In the genomic region with DNA sequence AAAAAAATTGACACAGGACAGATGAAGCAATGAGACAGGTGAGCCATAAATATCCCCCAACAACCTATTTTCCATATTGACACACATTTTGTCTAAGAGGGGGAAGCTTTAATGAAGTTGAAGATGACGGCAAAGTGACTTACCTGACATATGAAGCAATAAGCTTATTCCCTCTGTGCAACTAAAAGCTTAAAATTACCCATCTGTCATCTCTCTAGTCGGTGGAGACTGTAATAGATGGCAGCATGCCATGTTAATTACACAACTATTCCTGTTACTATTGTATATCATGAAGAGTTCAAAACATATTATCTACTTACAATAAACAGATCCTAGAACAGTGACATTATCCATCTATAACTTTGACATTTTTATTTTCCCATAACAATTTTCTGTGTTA, we compare ENCODE assay signal across 27 mouse cellular contexts.
DNase-seq lines count a peak whose midpoint lies in the region; ATAC-seq and TF ChIP-seq lines count a peak whose summit lies in the region.
"Had no signal": no experiment of that assay in that cellular context is flagged by ENCODE, and none has a peak within 500 bp of the region (broad histone marks: within the 10 kb centered on the region; RNA-seq: fewer than 3 reads in every experiment).

No protein-coding gene starts in this region.

- H3K27me3 ChIP-seq in forebrain, embryonic 14.5 days (replicated peaks; ENCODE audit: control insufficient read depth, insufficient read depth, low read length) = no peaks in the 10 kb centered on the region
- no peaks in the 10 kb centered on the region for H3K27me3 ChIP-seq in forebrain, embryonic 15.5 days
- no peaks in the 10 kb centered on the region for H3K27me3 ChIP-seq in lung, embryonic 14.5 days (ENCODE audit: insufficient read depth, low read length)
- no peaks in the 10 kb centered on the region for H3K27me3 ChIP-seq in neural tube, embryonic 14.5 days (ENCODE audit: control insufficient read depth, insufficient read depth, low read length)
- no peaks in the 10 kb centered on the region for H3K27me3 ChIP-seq in neural tube, embryonic 15.5 days (replicated peaks)
- H3K27me3 ChIP-seq: CH12.LX; embryonic facial prominence, embryonic 12.5 days; forebrain, embryonic 12.5 days; hindbrain, embryonic 15.5 days had no signal

- WGBS in forebrain, embryonic 14.5 days = 51% methylated on average over 2 of the region's 2 CpGs
- 41% methylated on average over 2 of the region's 2 CpGs for WGBS in forebrain, embryonic 15.5 days
- 43% methylated on average over 2 of the region's 2 CpGs for WGBS in lung, embryonic 14.5 days
- WGBS in neural tube, embryonic 14.5 days = 41% methylated on average over 2 of the region's 2 CpGs
- 38% methylated on average over 2 of the region's 2 CpGs for WGBS in neural tube, embryonic 15.5 days

- H3K4me1 ChIP-seq in forebrain, embryonic 14.5 days (ENCODE audit: control insufficient read depth, insufficient read depth, low read length) = no peaks in the 10 kb centered on the region
- no peaks in the 10 kb centered on the region for H3K4me1 ChIP-seq in forebrain, embryonic 15.5 days
- H3K4me1 ChIP-seq in lung, embryonic 14.5 days (ENCODE audit: insufficient read depth) = no peaks in the 10 kb centered on the region
- no peaks in the 10 kb centered on the region for H3K4me1 ChIP-seq in neural tube, embryonic 14.5 days (ENCODE audit: control insufficient read depth, insufficient read depth, low read length)
- H3K4me1 ChIP-seq in neural tube, embryonic 15.5 days = no peaks in the 10 kb centered on the region
- H3K4me1 ChIP-seq: embryonic facial prominence, embryonic 12.5 days; forebrain, embryonic 12.5 days; hindbrain, embryonic 10.5 days; hindbrain, embryonic 15.5 days had no signal

- H3K4me2 ChIP-seq in forebrain, embryonic 14.5 days (ENCODE audit: low read length) = no peak overlapping the region
- H3K4me2 ChIP-seq in forebrain, embryonic 15.5 days (replicated peaks) = no peak overlapping the region
- H3K4me2 ChIP-seq in lung, embryonic 14.5 days = no peak overlapping the region
- no peak overlapping the region for H3K4me2 ChIP-seq in neural tube, embryonic 14.5 days (ENCODE audit: low read depth, low read length)
- H3K4me2 ChIP-seq in neural tube, embryonic 15.5 days = no peak overlapping the region
- H3K4me2 ChIP-seq: embryonic facial prominence, embryonic 12.5 days; forebrain, embryonic 12.5 days; heart, embryonic 11.5 days; hindbrain, embryonic 15.5 days had no signal

- no peak overlapping the region for H3K4me3 ChIP-seq in forebrain, embryonic 14.5 days (ENCODE audit: low read depth, low read length)
- H3K4me3 ChIP-seq in forebrain, embryonic 15.5 days = no peak overlapping the region
- H3K4me3 ChIP-seq in lung, embryonic 14.5 days (ENCODE audit: low read depth, low read length) = no peak overlapping the region
- no peak overlapping the region for H3K4me3 ChIP-seq in neural tube, embryonic 14.5 days (ENCODE audit: low read depth, low read length)
- H3K4me3 ChIP-seq in neural tube, embryonic 15.5 days (replicated peaks) = no peak overlapping the region
- H3K4me3 ChIP-seq: embryonic facial prominence, embryonic 12.5 days; erythroblast, embryonic 14.5 days; forebrain, embryonic 12.5 days; gastrocnemius, adult 2 months; hindbrain, embryonic 10.5 days; hindbrain, embryonic 15.5 days had no signal

- TF ChIP-seq CTCF in lung, embryonic 14.5 days (IDR thresholded peaks at IDR 0.05; ENCODE audit: low read depth) = no peak

- peak; percentile 37 for DNase-seq in forebrain, embryonic 14.5 days (ENCODE audit: low spot score)
- DNase-seq in lung, embryonic 14.5 days = peak; percentile 1
- DNase-seq in lung, postnatal 4 days = no peak
- DNase-seq in Muller cell, postnatal 12 days (ENCODE audit: inconsistent ontology term) = no peak
- DNase-seq: adrenal gland, adult 2 months; adrenal gland, postnatal 14 days; B cell, adult 2 months; cerebellum, adult 18-20 months; cerebellum, adult 9-10 months; forebrain, postnatal 0 days; gastrocnemius, adult 2 months; gastrocnemius, postnatal 14 days; heart, adult 11 months; heart, postnatal 36 days had no signal

- H3K36me3 ChIP-seq in forebrain, embryonic 14.5 days (ENCODE audit: control insufficient read depth, insufficient read depth, low read length) = no peaks in the 10 kb centered on the region
- H3K36me3 ChIP-seq in forebrain, embryonic 15.5 days = no peaks in the 10 kb centered on the region
- no peaks in the 10 kb centered on the region for H3K36me3 ChIP-seq in lung, embryonic 14.5 days (ENCODE audit: insufficient read depth)
- H3K36me3 ChIP-seq in neural tube, embryonic 14.5 days (ENCODE audit: control insufficient read depth, insufficient read depth, low read length) = no peaks in the 10 kb centered on the region
- H3K36me3 ChIP-seq in neural tube, embryonic 15.5 days = no peaks in the 10 kb centered on the region
- H3K36me3 ChIP-seq: embryonic facial prominence, embryonic 12.5 days; forebrain, embryonic 12.5 days; G1E; hindbrain, embryonic 10.5 days; hindbrain, embryonic 15.5 days had no signal

- H3K27ac ChIP-seq in forebrain, embryonic 14.5 days (ENCODE audit: low read depth, low read length) = no peak overlapping the region
- H3K27ac ChIP-seq in forebrain, embryonic 15.5 days (replicated peaks) = no peak overlapping the region
- H3K27ac ChIP-seq in lung, embryonic 14.5 days (ENCODE audit: low read depth) = no peak overlapping the region
- no peak overlapping the region for H3K27ac ChIP-seq in neural tube, embryonic 14.5 days (ENCODE audit: low read depth, low read length)
- H3K27ac ChIP-seq in neural tube, embryonic 15.5 days (replicated peaks) = no peak overlapping the region
- H3K27ac ChIP-seq: embryonic facial prominence, embryonic 12.5 days; forebrain, embryonic 12.5 days; gastrocnemius, adult 2 months; hindbrain, embryonic 10.5 days; hindbrain, embryonic 15.5 days had no signal

- ATAC-seq in forebrain, embryonic 14.5 days = no peak
- ATAC-seq in forebrain, embryonic 15.5 days (replicated peaks) = no peak
- no peak for ATAC-seq in lung, embryonic 14.5 days (ENCODE audit: insufficient read depth)
- ATAC-seq in neural tube, embryonic 14.5 days (ENCODE audit: low read depth) = peak; percentile 63; the same call in 1 of the 2 replicates
- ATAC-seq in neural tube, embryonic 15.5 days (ENCODE audit: low FRiP score) = no peak
- ATAC-seq: forebrain, postnatal 0 days; inflammation-experienced regulatory T-cells, adult 6 months; intestine, embryonic 16.5 days had no signal

- no peaks in the 10 kb centered on the region for H3K9me3 ChIP-seq in forebrain, embryonic 14.5 days (replicated peaks; ENCODE audit: control insufficient read depth, low read length)
- no peaks in the 10 kb centered on the region for H3K9me3 ChIP-seq in forebrain, embryonic 15.5 days
- no peaks in the 10 kb centered on the region for H3K9me3 ChIP-seq in lung, embryonic 14.5 days (ENCODE audit: low read depth, low read length)
- H3K9me3 ChIP-seq in neural tube, embryonic 14.5 days (ENCODE audit: control insufficient read depth, low read length) = no peaks in the 10 kb centered on the region
- H3K9me3 ChIP-seq in neural tube, embryonic 15.5 days (replicated peaks) = no peaks in the 10 kb centered on the region
- H3K9me3 ChIP-seq: embryonic facial prominence, embryonic 12.5 days; forebrain, embryonic 12.5 days; G1E; hindbrain, embryonic 10.5 days; hindbrain, embryonic 15.5 days had no signal

- no peak overlapping the region for H3K9ac ChIP-seq in forebrain, embryonic 14.5 days (ENCODE audit: low read length)
- H3K9ac ChIP-seq in forebrain, embryonic 15.5 days (replicated peaks) = no peak overlapping the region
- no peak overlapping the region for H3K9ac ChIP-seq in lung, embryonic 14.5 days
- no peak overlapping the region for H3K9ac ChIP-seq in neural tube, embryonic 14.5 days (replicated peaks; ENCODE audit: low read depth, low read length)
- H3K9ac ChIP-seq in neural tube, embryonic 15.5 days (replicated peaks) = no peak overlapping the region
- H3K9ac ChIP-seq: embryonic facial prominence, embryonic 12.5 days; forebrain, embryonic 12.5 days; forebrain, postnatal 0 days; hindbrain, embryonic 15.5 days had no signal

Comparison
In these comparisons a context has a peak if more than half of its experiments do, and no peak if none do; other contexts are left out.
1. DNase-seq: peak in forebrain, embryonic 14.5 days (single experiment) and lung, embryonic 14.5 days (single experiment); none in lung, postnatal 4 days (0 of 2) and Muller cell, postnatal 12 days (single experiment).